Mouse (Mus musculus) liver, adult 2 months (tissue): ENCODE results near the gene Nebl. TPM values are rescaled to one million over a fixed set of nuclear protein-coding genes. Genes with fewer than 3 reads are reported as not detected.

Experiments
- DNase-seq: peaks from one replicate; pipeline ENCODE4 v3.0.0-alpha.2; 2011; ENCODE audit warnings: low read depth, low spot score; ENCODE audit errors: extremely low read depth
- H3K27ac ChIP-seq: fragments of 200-500 bp; replicated peaks from 2 replicates; pipeline ENCODE4 v1.5.1; 2012; ENCODE audit warnings: low read depth, mild to moderate bottlenecking, control low read depth, inconsistent platforms, low read length; ENCODE audit not compliant: insufficient read depth
- H3K27me3 ChIP-seq: fragments of 200-500 bp; 2 replicates; pipeline ENCODE4 v1.6.1; 2012; ENCODE audit warnings: mild to moderate bottlenecking, moderate library complexity, low read length, inconsistent platforms; ENCODE audit not compliant: control insufficient read depth, insufficient read depth
- H3K36me3 ChIP-seq: fragments of 200-500 bp; 2 replicates; pipeline ENCODE4 v1.6.1; 2012; ENCODE audit warnings: low read length, inconsistent platforms; ENCODE audit not compliant: control insufficient read depth, insufficient read depth
- H3K4me1 ChIP-seq: fragments of 200-500 bp; 2 replicates; pipeline ENCODE4 v1.6.1; 2011; ENCODE audit warnings: low read length; ENCODE audit not compliant: control insufficient read depth, insufficient read depth
- H3K4me3 ChIP-seq: fragments of 200-500 bp; 2 replicates; pipeline ENCODE4 v1.5.1; 2011; ENCODE audit warnings: low read depth, mild to moderate bottlenecking, control low read depth, low read length, moderate library complexity; ENCODE audit not compliant: insufficient read depth
- H3K79me2 ChIP-seq: fragments of 200-500 bp; 2 replicates; pipeline ENCODE4 v1.6.1; 2012; ENCODE audit warnings: inconsistent platforms, mild to moderate bottlenecking, low read length, moderate library complexity; ENCODE audit not compliant: control insufficient read depth, insufficient read depth
- H3K9ac ChIP-seq: fragments of 200-500 bp; 2 replicates; pipeline ENCODE4 v1.6.1; 2012; ENCODE audit warnings: low read depth, mild to moderate bottlenecking, control low read depth, inconsistent platforms, low read length
- CTCF ChIP-seq: fragments of 200-500 bp; IDR thresholded peaks from 2 replicates; pipeline ENCODE4 v1.5.1; 2011; ENCODE audit warnings: low read depth, low read length, control low read depth
- POLR2A ChIP-seq: fragments of 200-500 bp; IDR thresholded peaks from 2 replicates; pipeline ENCODE4 v1.6.1; 2011; ENCODE audit warnings: low read length, control low read depth; ENCODE audit not compliant: insufficient read depth; ENCODE audit errors: extremely low read depth
- WGBS: fragments of 180-500 bp; shearing (Covaris S2); methylation state at CpG from one replicate; pipeline ENCODE4 v1.1.7; 2018; 5-methylcytosine and 5-hydroxymethylcytosine counted together
- polyA plus RNA-seq: library from polyadenylated mRNA; depleted of rRNA; stranded (reverse); fragments of >200 nt; gene quantifications from 2 replicates; pipeline ENCODE4 v1.2.3, GENCODE M21; 2012
- total RNA-seq: library from RNA; depleted of rRNA; stranded (reverse); fragments of >200 nt; gene quantifications from 2 replicates; pipeline ENCODE4 v1.2.3, GENCODE M21; 2014

The Nebl gene
- total and polyA plus RNA-seq, 2 experiments, result 0.02 to 0.28 TPM

- Histone ChIP-seq H3K4me1 (no peaks in the 10 kb centered on the region), H3K27me3 (peaks cover 2% of the 10 kb centered on the region; the same call in 1 of the 2 replicates), H3K9ac (no peak overlapping the region), H3K36me3 (no peaks in the 10 kb centered on the region), H3K4me3 (no peak overlapping the region), H3K79me2 (no peaks in the 10 kb centered on the region), H3K27ac (no peak overlapping the region)
- no peak for TF ChIP-seq POLR2A
- TF ChIP-seq CTCF, result no peak
- DNase-seq, result no peak
- WGBS, result 91% methylated on average over 5 of the region's 5 CpGs
Observed at GRCm38 (mm10) chr2:17724405-17724804, 6.9 kb downstream of the Nebl start.

- WGBS, result 44% methylated on average over 12 of the region's 12 CpGs
- H3K4me1 ChIP-seq, result no peaks in the 10 kb centered on the region
- TF ChIP-seq POLR2A (no peak), CTCF (no peak)
Observed at GRCm38 (mm10) chr2:17723268-17724019, 7.8 kb downstream of the Nebl start.

DNA sequence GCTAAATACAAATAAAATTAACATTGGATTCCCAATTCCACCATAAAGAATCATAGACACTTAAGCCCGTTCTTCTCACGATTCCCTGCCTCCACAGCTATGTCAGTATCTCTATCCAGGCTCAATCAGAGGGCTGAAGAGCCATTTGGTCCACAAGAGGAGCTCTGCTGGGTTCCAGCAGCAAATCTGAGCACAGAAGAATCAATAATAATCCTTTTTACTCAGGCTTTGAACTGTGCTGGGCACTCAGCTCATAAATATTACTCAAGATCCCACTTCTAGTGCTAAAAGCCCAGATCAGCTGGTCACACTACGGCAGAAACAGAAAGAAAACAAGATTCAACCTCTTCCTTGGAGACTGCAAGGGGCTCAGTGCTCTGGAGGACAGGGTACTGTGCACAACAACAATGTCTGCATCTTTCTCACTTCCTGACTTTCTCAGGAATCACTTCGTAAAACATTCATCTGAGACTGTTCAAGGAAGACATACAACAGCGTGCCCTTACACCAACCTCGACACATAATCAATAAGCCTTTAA lies 10.0 kb downstream of the Nebl start:
- TF ChIP-seq CTCF (no peak), POLR2A (no peak)
- WGBS, result 68% methylated on average over 6 of the region's 6 CpGs
- Histone ChIP-seq H3K9ac (no peak overlapping the region), H3K27ac (no peak overlapping the region), H3K79me2 (no peaks in the 10 kb centered on the region), H3K27me3 (no peaks in the 10 kb centered on the region), H3K36me3 (no peaks in the 10 kb centered on the region), H3K4me3 (no peak overlapping the region), H3K4me1 (no peaks in the 10 kb centered on the region)
- no peak for DNase-seq

More at GRCm38 (mm10) chr2:17723268-17724019, 7.8 kb downstream of the Nebl start:
- Histone ChIP-seq H3K9ac (no peak overlapping the region), H3K27me3 (no peaks in the 10 kb centered on the region), H3K4me3 (no peak overlapping the region), H3K36me3 (no peaks in the 10 kb centered on the region), H3K79me2 (no peaks in the 10 kb centered on the region), H3K27ac (no peak overlapping the region)
- peak; percentile 61 for DNase-seq

DNA sequence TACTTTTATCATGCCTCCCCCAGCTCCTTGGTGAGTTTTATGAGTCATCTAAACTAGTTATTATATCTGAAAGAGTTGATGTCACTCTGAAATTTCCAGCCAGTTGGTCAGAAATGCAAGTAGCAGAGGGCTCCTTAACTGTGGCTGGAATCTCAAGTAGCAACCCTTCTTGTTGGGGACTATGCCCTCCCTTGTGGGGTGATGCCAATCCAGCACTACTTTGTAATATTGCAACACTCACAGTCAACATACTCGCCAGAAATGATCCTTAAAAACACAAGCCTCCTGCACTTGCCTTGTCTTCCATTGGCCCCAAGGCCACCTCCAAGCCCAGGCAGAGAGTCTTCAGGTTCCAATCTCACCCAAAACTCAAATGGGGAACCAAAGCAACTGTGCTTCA lies 13.0 kb downstream of the Nebl start:
- H3K4me1 ChIP-seq, result no peaks in the 10 kb centered on the region
- H3K9ac ChIP-seq, result no peak overlapping the region
- no peak overlapping the region for H3K27ac ChIP-seq
- no peaks in the 10 kb centered on the region for H3K36me3 ChIP-seq
- DNase-seq, result peak; percentile 9
- 33% methylated on average over 1 of the region's 1 CpGs for WGBS
- H3K4me3 ChIP-seq, result no peak overlapping the region
- TF ChIP-seq CTCF (no peak), POLR2A (no peak)
- H3K79me2 ChIP-seq, result no peaks in the 10 kb centered on the region
- no peaks in the 10 kb centered on the region for H3K27me3 ChIP-seq

- no peaks in the 10 kb centered on the region for H3K36me3 ChIP-seq
- H3K79me2 ChIP-seq, result no peaks in the 10 kb centered on the region
Observed at GRCm38 (mm10) chr2:17717200-17717599, 14.1 kb downstream of the Nebl start.

GRCm38 (mm10) chr2:17715149-17715767 lies 16.0 kb downstream of the Nebl start:
- 74% methylated on average over 9 of the region's 9 CpGs for WGBS
- H3K27ac ChIP-seq, result no peak overlapping the region
- TF ChIP-seq CTCF, result no peak
- no peak for TF ChIP-seq POLR2A

More at GRCm38 (mm10) chr2:17717200-17717599, 14.1 kb downstream of the Nebl start:
- H3K27me3 ChIP-seq, result no peaks in the 10 kb centered on the region
- H3K4me3 ChIP-seq, result no peak overlapping the region
- TF ChIP-seq CTCF (no peak), POLR2A (no peak)
- no peaks in the 10 kb centered on the region for H3K4me1 ChIP-seq
- no peak overlapping the region for H3K27ac ChIP-seq
- H3K9ac ChIP-seq, result no peak overlapping the region
- WGBS, result 67% methylated on average over 2 of the region's 2 CpGs
- DNase-seq, result peak; percentile 10

More at GRCm38 (mm10) chr2:17715149-17715767, 16.0 kb downstream of the Nebl start:
- no peaks in the 10 kb centered on the region for H3K79me2 ChIP-seq
- H3K9ac ChIP-seq, result no peak overlapping the region
- DNase-seq, result no peak
- no peaks in the 10 kb centered on the region for H3K27me3 ChIP-seq
- H3K4me3 ChIP-seq, result no peak overlapping the region
- H3K4me1 ChIP-seq, result no peaks in the 10 kb centered on the region
- no peaks in the 10 kb centered on the region for H3K36me3 ChIP-seq
